Mouse (Mus musculus) midbrain, embryonic 15.5 days (tissue): ENCODE data around the gene Gria1. TPM values are rescaled to one million over a fixed set of nuclear protein-coding genes. Genes with fewer than 3 reads are reported as not detected.

Experiments
- ATAC-seq: fragments of 200-750 bp; cut with Nextera tagmentation; replicated peaks from 2 replicates; pipeline ENCODE4 v1.8.0; 2017; ENCODE audit warnings: moderate TSS enrichment
- H3K27ac ChIP-seq: fragments of 300-500 bp; sonication (generic); 2 replicates; pipeline ENCODE4 v1.5.1; 2015; ENCODE audit warnings: mild to moderate bottlenecking, inconsistent platforms
- H3K27me3 ChIP-seq: fragments of 300-500 bp; sonication (generic); replicated peaks from 2 replicates; pipeline ENCODE4 v1.6.1; 2015; ENCODE audit warnings: inconsistent platforms
- H3K36me3 ChIP-seq: fragments of 300-500 bp; sonication (generic); replicated peaks from 2 replicates; pipeline ENCODE4 v1.6.1; 2015; ENCODE audit warnings: inconsistent platforms
- H3K4me1 ChIP-seq: fragments of 300-500 bp; sonication (generic); 2 replicates; pipeline ENCODE4 v1.6.1; 2015; ENCODE audit warnings: inconsistent platforms
- H3K4me2 ChIP-seq: fragments of 300-500 bp; sonication (generic); 2 replicates; pipeline ENCODE4 v1.6.1; 2015; ENCODE audit warnings: inconsistent platforms, mild to moderate bottlenecking, moderate library complexity
- H3K4me3 ChIP-seq: fragments of 300-500 bp; sonication (generic); 2 replicates; pipeline ENCODE4 v1.5.1; 2015; ENCODE audit warnings: mild to moderate bottlenecking, inconsistent platforms
- H3K9ac ChIP-seq: fragments of 300-500 bp; sonication (generic); 2 replicates; pipeline ENCODE4 v1.6.1; 2015; ENCODE audit warnings: mild to moderate bottlenecking, inconsistent platforms
- H3K9me3 ChIP-seq: fragments of 300-500 bp; sonication (generic); 2 replicates; pipeline ENCODE4 v1.6.1; 2016; ENCODE audit warnings: inconsistent platforms
- WGBS: fragments of 180-500 bp; shearing (Covaris S2); methylation state at CpG from one replicate; pipeline ENCODE4 v1.1.7; 2015; ENCODE audit warnings: mixed read lengths; 5-methylcytosine and 5-hydroxymethylcytosine counted together
- polyA plus RNA-seq: library from polyadenylated mRNA; unstranded; fragments of >200 nt; fragmentation: Nextera tagmentation; extraction: Ambion mirVana; gene quantifications from 2 replicates; pipeline ENCODE4 v1.2.1, GENCODE M21; 2015

Gene Gria1
- polyA plus RNA-seq, 1 experiment from 2014 or later: 53.3 TPM

GRCm38 (mm10) chr11:57072171-57072570, 61.0 kb downstream of the Gria1 start:
- Histone ChIP-seq H3K36me3 (no peaks in the 10 kb centered on the region), H3K4me2 (no peak overlapping the region), H3K4me1 (0 out of 2 replicates have a peak, but pooled peaks cover 6% of the 10 kb centered on the region), H3K27ac (no peak overlapping the region), H3K4me3 (no peak overlapping the region), H3K27me3 (no peaks in the 10 kb centered on the region), H3K9me3 (no peaks in the 10 kb centered on the region), H3K9ac (no peak overlapping the region)
- ATAC-seq: no peak
- WGBS: 47% methylated on average over 6 of the region's 6 CpGs

DNA sequence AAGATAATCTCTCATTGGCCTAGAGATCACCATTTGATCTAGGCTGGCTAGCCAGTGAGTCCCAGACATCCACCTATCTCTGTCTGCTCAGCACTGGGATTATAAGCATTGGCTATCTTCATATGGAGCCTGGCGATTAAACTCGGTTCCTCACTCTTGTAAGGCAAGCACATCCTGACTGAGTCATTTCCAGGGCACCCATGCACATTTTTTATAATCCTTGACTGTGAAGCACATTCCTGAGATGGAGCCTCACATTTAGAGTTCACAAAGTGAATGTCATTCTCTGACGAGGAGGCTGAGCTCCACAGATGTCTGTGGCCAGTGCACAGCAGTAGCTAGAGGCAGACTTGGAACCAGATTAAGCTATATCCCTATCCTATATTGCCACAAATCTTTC, 68.2 kb downstream of the Gria1 start:
- H3K4me1 ChIP-seq: no peaks in the 10 kb centered on the region
- 80% methylated on average over 3 of the region's 3 CpGs for WGBS
- H3K4me2 ChIP-seq: no peak overlapping the region
- no peak for ATAC-seq
- H3K36me3 ChIP-seq: no peaks in the 10 kb centered on the region
- H3K4me3 ChIP-seq: no peak overlapping the region
- no peak overlapping the region for H3K27ac ChIP-seq
- H3K27me3 ChIP-seq: no peaks in the 10 kb centered on the region
- H3K9me3 ChIP-seq: no peaks in the 10 kb centered on the region
- H3K9ac ChIP-seq: no peak overlapping the region

DNA sequence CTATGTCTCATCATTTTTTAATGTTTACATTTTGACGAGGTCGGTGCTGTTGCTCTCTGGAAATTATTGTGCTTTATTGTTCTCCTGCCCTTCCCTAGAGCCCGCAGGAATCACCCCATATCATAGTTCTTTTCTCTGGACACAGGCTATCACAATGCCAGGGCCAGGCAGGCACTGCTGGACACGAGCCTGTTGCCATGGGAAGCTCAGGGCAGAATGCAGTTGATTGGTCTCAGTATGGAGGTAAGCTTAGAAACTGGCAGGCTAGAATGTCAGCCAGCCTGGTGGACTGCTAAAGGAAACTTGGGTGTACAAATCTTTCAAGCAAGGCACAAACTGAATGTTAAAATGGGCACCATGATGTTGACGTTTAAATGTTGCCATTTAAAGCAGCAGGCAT, 78.3 kb downstream of the Gria1 start:
- H3K9me3 ChIP-seq: no peaks in the 10 kb centered on the region
- no peak overlapping the region for H3K9ac ChIP-seq
- 56% methylated on average over 5 of the region's 5 CpGs for WGBS
- ATAC-seq: no peak
- H3K4me1 ChIP-seq: 0 out of 2 replicates have a peak, but pooled peaks cover 2% of the 10 kb centered on the region
- no peaks in the 10 kb centered on the region for H3K36me3 ChIP-seq
- H3K27ac ChIP-seq: no peak overlapping the region
- no peaks in the 10 kb centered on the region for H3K27me3 ChIP-seq
- no peak overlapping the region for H3K4me3 ChIP-seq
- H3K4me2 ChIP-seq: no peak overlapping the region

- no peak for ATAC-seq
- H3K4me3 ChIP-seq: no peak overlapping the region
- no peak overlapping the region for H3K9ac ChIP-seq
- no peak overlapping the region for H3K27ac ChIP-seq
- H3K27me3 ChIP-seq: no peaks in the 10 kb centered on the region
- H3K4me2 ChIP-seq: no peak overlapping the region
- H3K9me3 ChIP-seq: no peaks in the 10 kb centered on the region
- H3K4me1 ChIP-seq: 0 out of 2 replicates have a peak, but pooled peaks cover 2% of the 10 kb centered on the region
- no peaks in the 10 kb centered on the region for H3K36me3 ChIP-seq
Measured at GRCm38 (mm10) chr11:57090705-57091104, 79.5 kb downstream of the Gria1 start.

GRCm38 (mm10) chr11:57091276-57091914, 80.2 kb downstream of the Gria1 start:
- Histone ChIP-seq H3K9me3 (no peaks in the 10 kb centered on the region), H3K9ac (no peak overlapping the region), H3K4me2 (no peak overlapping the region), H3K36me3 (no peaks in the 10 kb centered on the region), H3K4me3 (no peak overlapping the region), H3K4me1 (0 out of 2 replicates have a peak, but pooled peaks cover 2% of the 10 kb centered on the region), H3K27me3 (no peaks in the 10 kb centered on the region), H3K27ac (no peak overlapping the region)
- WGBS: 59% methylated on average over 3 of the region's 3 CpGs
- ATAC-seq: no peak

DNA sequence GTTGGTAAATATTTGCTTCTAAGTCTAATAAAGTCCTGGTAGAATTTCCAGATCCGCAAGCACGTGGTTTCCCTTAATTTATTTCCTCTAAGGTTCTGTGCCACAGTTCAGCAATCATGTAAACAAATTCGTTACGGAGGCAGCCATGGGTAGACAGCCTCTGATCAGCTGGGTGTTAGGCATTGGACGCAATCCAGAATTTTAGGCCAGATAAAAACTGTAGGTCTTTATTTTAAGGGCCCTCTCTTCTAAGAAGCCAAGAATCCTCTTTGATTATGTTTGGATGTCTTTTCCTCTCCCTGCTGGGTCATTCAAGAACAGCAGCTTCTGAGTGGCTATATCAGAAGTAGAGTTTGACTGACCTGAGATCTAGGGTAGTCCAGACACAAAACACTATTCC, 89.3 kb downstream of the Gria1 start:
- H3K4me3 ChIP-seq: no peak overlapping the region
- H3K36me3 ChIP-seq: no peaks in the 10 kb centered on the region
- H3K4me2 ChIP-seq: no peak overlapping the region
- ATAC-seq: no peak
- H3K4me1 ChIP-seq: no peaks in the 10 kb centered on the region; the same call in 1 of the 2 replicates
- WGBS: 71% methylated on average over 5 of the region's 5 CpGs
- H3K27me3 ChIP-seq: no peaks in the 10 kb centered on the region
- H3K9me3 ChIP-seq: no peaks in the 10 kb centered on the region
- H3K27ac ChIP-seq: no peak overlapping the region
- H3K9ac ChIP-seq: no peak overlapping the region

- no peaks in the 10 kb centered on the region for H3K36me3 ChIP-seq
- no peaks in the 10 kb centered on the region; the same call in 1 of the 2 replicates for H3K4me1 ChIP-seq
- H3K4me3 ChIP-seq: no peak overlapping the region
- no peaks in the 10 kb centered on the region for H3K27me3 ChIP-seq
- no peak overlapping the region for H3K27ac ChIP-seq
- H3K4me2 ChIP-seq: no peak overlapping the region
- 72% methylated on average over 5 of the region's 5 CpGs for WGBS
- no peak for ATAC-seq
- no peaks in the 10 kb centered on the region for H3K9me3 ChIP-seq
- H3K9ac ChIP-seq: no peak overlapping the region
Measured at GRCm38 (mm10) chr11:57103751-57104254, 92.6 kb downstream of the Gria1 start.

- Histone ChIP-seq H3K4me3 (no peak overlapping the region), H3K4me1 (no peaks in the 10 kb centered on the region; the same call in 1 of the 2 replicates), H3K4me2 (no peak overlapping the region), H3K9me3 (no peaks in the 10 kb centered on the region), H3K27ac (no peak overlapping the region), H3K27me3 (no peaks in the 10 kb centered on the region), H3K36me3 (no peaks in the 10 kb centered on the region), H3K9ac (no peak overlapping the region)
- 73% methylated on average over 3 of the region's 3 CpGs for WGBS
- ATAC-seq: no peak
Measured at GRCm38 (mm10) chr11:57105683-57106082, 94.5 kb downstream of the Gria1 start.

DNA sequence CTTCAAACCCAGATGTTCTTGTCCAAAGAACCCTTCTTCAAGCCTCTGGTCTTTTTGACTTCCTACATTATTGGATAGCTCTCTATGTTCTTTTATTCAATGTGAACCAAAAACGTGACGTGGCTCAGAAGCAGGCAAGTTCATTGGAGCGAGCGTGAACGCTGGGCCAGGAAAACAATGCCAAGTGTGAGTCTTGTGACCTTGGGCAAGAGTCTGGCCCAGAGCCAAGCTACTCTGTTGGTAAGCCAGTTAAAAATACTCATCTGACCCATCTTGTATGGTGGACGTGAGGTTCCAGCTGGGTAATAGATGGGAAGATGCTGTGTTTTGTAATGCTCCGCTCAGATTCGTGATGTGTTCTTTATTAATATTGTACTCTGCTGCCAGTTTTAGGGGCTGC, 101.2 kb downstream of the Gria1 start:
- no peaks in the 10 kb centered on the region for H3K4me1 ChIP-seq
- 72% methylated on average over 8 of the region's 8 CpGs for WGBS
- no peaks in the 10 kb centered on the region for H3K9me3 ChIP-seq
- H3K9ac ChIP-seq: no peak overlapping the region
- H3K27ac ChIP-seq: no peak overlapping the region
- ATAC-seq: no peak
- no peaks in the 10 kb centered on the region for H3K36me3 ChIP-seq
- no peak overlapping the region for H3K4me3 ChIP-seq
- no peaks in the 10 kb centered on the region for H3K27me3 ChIP-seq
- H3K4me2 ChIP-seq: no peak overlapping the region

- WGBS: 84% methylated on average over 5 of the region's 5 CpGs
- Histone ChIP-seq H3K9me3 (no peaks in the 10 kb centered on the region), H3K36me3 (no peaks in the 10 kb centered on the region), H3K4me1 (no peaks in the 10 kb centered on the region), H3K27ac (no peak overlapping the region), H3K4me3 (no peak overlapping the region), H3K4me2 (no peak overlapping the region), H3K27me3 (no peaks in the 10 kb centered on the region), H3K9ac (no peak overlapping the region)
- ATAC-seq: no peak
Measured at GRCm38 (mm10) chr11:57114410-57114809, 103.2 kb downstream of the Gria1 start.

DNA sequence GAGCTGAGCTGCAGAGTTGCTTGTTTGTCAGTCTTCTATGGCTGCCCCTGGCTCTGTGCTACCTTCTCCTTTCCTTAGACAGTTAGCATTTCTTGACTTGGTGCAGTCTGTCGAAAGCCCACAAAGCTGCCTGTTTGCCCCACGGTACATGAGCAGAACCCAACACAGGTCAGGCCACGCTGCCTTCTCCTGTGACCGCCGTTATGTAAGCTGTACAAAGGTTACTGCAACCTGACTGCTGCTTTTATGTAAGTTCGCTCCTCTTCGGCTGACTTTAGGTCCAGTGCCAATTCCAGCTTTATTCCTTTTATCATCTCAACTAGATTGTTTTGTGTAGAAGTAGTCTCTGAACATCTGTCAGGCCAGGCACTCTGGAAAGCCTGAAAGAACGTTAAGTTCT, 115.9 kb downstream of the Gria1 start:
- Histone ChIP-seq H3K9me3 (no peaks in the 10 kb centered on the region), H3K4me2 (no peak overlapping the region), H3K36me3 (no peaks in the 10 kb centered on the region), H3K4me3 (no peak overlapping the region), H3K4me1 (no peaks in the 10 kb centered on the region), H3K27ac (no peak overlapping the region), H3K9ac (no peak overlapping the region), H3K27me3 (no peaks in the 10 kb centered on the region)
- 77% methylated on average over 8 of the region's 8 CpGs for WGBS
- ATAC-seq: no peak

DNA sequence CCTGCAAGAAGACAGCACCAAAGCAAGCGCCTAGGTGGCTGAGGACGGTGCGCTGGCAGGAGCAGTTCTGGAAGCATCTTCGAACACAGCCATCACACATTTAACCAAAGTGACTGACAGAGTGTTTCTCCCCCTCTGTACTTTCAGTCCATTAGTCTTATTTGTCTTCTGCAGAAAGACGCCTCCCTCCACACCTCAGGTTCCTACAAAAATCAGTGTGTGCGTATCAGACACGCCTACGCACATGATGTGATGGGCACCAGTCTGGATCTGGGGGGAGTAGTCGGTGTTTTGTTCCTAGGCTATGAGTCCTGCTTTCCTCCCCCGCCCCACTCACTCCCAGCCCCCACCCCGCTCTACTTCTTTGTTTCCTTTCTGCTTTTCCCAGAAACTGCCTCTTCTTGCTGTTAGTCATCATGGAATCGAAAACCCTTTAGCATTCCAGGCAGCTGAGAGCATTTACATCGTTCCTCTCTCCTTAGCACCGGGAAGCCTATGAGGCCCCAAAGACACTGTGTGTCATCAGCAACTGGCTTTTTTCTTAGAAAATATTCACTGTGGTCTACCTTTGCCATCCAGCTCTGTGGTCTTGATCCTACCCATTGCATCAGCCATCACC, 129.1 kb downstream of the Gria1 start:
- Histone ChIP-seq H3K4me2 (no peak overlapping the region), H3K27me3 (no peaks in the 10 kb centered on the region), H3K27ac (peak overlapping the region; percentile 43), H3K9ac (no peak overlapping the region), H3K36me3 (no peaks in the 10 kb centered on the region), H3K4me1 (0 out of 2 replicates have a peak, but pooled peaks cover 4% of the 10 kb centered on the region), H3K4me3 (no peak overlapping the region), H3K9me3 (no peaks in the 10 kb centered on the region)
- 0 out of 2 replicates have a peak, but pooled peaks have one; percentile 37 for ATAC-seq
- 72% methylated on average over 14 of the region's 14 CpGs for WGBS

DNA sequence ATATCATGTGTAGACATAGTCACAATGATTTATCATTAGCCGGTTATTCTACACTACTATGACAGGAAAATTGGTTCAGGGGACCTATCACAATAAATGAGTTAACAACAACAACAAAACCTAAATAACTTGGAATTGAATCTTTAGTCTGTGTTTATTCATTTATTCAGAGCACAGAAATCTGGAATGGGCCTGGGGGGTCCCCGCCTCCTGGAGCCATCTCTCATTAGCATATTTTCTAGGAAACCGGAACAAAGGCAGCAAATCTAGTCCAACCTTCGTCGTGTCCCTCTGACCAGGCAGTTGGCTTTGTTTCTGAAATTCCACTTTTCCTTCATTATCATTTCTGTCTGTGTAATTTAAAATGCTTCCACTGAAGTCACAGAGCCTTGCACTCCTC, 132.5 kb downstream of the Gria1 start:
- no peak overlapping the region for H3K9ac ChIP-seq
- WGBS: 49% methylated on average over 5 of the region's 5 CpGs
- no peaks in the 10 kb centered on the region for H3K27me3 ChIP-seq
- no peaks in the 10 kb centered on the region for H3K36me3 ChIP-seq
- H3K9me3 ChIP-seq: no peaks in the 10 kb centered on the region
- no peak overlapping the region for H3K4me3 ChIP-seq
- H3K27ac ChIP-seq: no peak overlapping the region
- H3K4me2 ChIP-seq: no peak overlapping the region
- H3K4me1 ChIP-seq: peaks cover 11% of the 10 kb centered on the region; the same call in 1 of the 2 replicates
- ATAC-seq: no peak
